Mouse (Mus musculus) megakaryocyte, embryonic 14.5 days (primary cell): ENCODE data around the gene Camk2b. TPM values are rescaled to one million over a fixed set of nuclear protein-coding genes. Genes with fewer than 3 reads are reported as not detected.

Experiments
- H3K27me3 ChIP-seq: replicated peaks from 2 replicates; pipeline ENCODE3; 2012; ENCODE audit warnings: inconsistent platforms
- H3K36me3 ChIP-seq: replicated peaks from 2 replicates; pipeline ENCODE3; 2012; ENCODE audit warnings: low read length, inconsistent platforms, mixed read lengths
- H3K4me1 ChIP-seq: 2 replicates; pipeline ENCODE4 v1.6.1; 2012; ENCODE audit warnings: inconsistent platforms
- H3K4me3 ChIP-seq: replicated peaks from 2 replicates; pipeline ENCODE3; 2012; ENCODE audit warnings: moderate library complexity, mild to moderate bottlenecking, inconsistent platforms
- H3K9me3 ChIP-seq: 2 replicates; pipeline ENCODE4 v1.6.1; 2012; ENCODE audit warnings: inconsistent platforms
- FLI1 ChIP-seq: IDR thresholded peaks from 2 replicates; pipeline ENCODE4 v1.6.1; 2012; ENCODE audit warnings: low read length, inconsistent platforms, mixed read lengths
- GATA1 ChIP-seq: IDR thresholded peaks from 3 replicates; pipeline ENCODE4 v1.6.1; 2012; ENCODE audit warnings: mixed read lengths, low read length, inconsistent platforms, borderline replicate concordance
- polyA plus RNA-seq: library from polyadenylated mRNA; stranded (reverse); fragments of >175 nt; gene quantifications from 2 replicates; pipeline ENCODE4 v1.2.3, GENCODE M21; 2012; ENCODE audit warnings: low replicate concordance; ENCODE audit not compliant: insufficient read depth

Gene Camk2b
- polyA plus RNA-seq, 1 experiment = 0.11 TPM

DNA sequence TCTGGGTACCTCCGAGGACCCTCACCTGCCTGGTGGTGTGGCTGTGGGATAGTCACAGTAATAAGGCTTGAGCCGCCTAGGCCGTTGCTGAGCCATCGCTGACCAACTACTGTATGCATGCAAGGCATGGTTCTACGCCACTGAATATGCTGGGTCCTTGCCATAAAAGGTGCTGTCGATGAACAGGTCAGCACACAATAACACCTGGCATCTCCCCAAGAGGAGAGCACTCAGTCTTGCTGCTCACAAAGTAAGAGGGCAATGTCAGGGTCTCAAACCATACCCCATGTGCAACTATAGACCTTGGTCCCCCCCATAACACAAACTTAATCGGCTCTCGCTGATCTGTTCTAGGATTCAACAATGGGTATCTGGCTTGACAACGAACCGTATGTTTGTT, 7.0 kb downstream of the Camk2b start:
- H3K36me3 ChIP-seq = no peaks in the 10 kb centered on the region
- peaks cover 71% of the 10 kb centered on the region for H3K27me3 ChIP-seq
- TF ChIP-seq FLI1 (no peak), GATA1 (no peak)

DNA sequence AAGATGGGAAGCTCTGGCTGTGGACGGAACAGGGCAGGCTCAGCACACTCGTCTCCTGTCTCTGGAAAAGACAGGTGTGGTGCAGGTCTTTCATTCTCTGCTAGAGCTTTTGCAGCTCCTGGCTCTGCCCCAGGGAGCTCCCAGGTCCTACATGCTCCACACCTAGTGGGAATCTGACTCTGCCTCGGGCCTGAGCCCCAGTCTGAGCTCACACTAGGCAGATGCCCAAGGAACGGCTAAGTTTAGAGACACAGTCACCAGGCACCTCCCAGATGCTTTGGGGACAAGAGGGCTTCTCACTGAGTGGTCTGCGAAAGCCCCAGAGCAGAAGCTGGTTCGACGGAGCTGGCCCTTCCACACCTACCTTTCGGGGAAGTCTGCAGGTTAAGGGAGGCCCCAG, 12.8 kb downstream of the Camk2b start:
- H3K4me3 ChIP-seq = no peak overlapping the region
- peaks cover 10% of the 10 kb centered on the region; the same call in 1 of the 2 replicates for H3K4me1 ChIP-seq
- H3K9me3 ChIP-seq = no peaks in the 10 kb centered on the region
- TF ChIP-seq GATA1 (no peak), FLI1 (no peak)
- peaks cover 55% of the 10 kb centered on the region for H3K27me3 ChIP-seq
- no peaks in the 10 kb centered on the region for H3K36me3 ChIP-seq

More for the DNA sequence above, 7.0 kb downstream of the Camk2b start:
- Histone ChIP-seq H3K4me3 (no peak overlapping the region), H3K9me3 (no peaks in the 10 kb centered on the region), H3K4me1 (peaks cover 9% of the 10 kb centered on the region; the same call in 1 of the 2 replicates)

DNA sequence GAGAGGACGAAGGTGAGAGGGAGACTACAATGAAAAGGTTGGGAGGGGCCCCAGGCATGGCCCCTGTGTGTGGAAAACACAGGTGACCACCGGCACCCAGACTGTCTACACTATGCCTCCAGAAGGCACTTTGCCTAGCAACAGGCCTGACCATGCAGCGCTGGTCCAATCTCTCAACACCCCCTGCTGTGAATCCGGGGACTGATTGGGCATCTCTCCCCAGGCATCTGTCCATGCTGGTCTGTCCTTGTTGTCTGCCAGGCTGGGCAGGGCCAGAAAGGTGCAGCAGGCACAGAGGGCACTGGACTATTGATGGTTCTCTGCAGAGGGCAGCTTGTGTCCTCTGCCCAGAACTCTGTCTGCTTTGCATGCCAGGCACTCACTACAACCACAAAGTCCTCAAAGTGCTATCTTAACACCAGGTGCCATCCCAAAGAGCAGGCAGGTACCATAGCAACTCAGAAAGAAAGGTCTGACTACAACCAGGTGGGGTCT, 16.0 kb downstream of the Camk2b start:
- no peaks in the 10 kb centered on the region for H3K36me3 ChIP-seq
- H3K4me1 ChIP-seq = peaks cover 9% of the 10 kb centered on the region
- peaks cover 44% of the 10 kb centered on the region for H3K27me3 ChIP-seq
- no peak overlapping the region for H3K4me3 ChIP-seq
- TF ChIP-seq GATA1 = no peak
- no peak for TF ChIP-seq FLI1
- no peaks in the 10 kb centered on the region for H3K9me3 ChIP-seq

DNA sequence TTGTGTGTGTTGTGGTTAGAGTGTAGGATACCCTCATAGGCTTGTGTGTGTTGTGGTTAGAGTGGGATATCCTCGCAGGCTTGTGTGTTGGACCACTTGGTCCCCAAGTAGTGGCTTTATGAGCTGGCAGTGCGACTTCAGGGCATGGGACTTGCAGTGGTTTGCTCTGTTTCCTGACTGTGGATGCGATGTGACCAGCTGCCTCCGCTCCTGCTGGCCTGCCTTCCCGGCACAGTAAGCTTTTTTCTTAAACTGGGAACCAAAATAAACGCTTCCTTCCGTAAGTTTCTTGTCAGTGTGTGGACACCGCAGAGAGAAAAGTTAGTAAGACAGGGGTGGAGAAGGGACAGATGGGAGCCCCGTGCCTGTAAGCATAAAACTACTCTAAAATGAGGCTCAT, 18.0 kb downstream of the Camk2b start:
- H3K4me3 ChIP-seq = no peak overlapping the region
- peaks cover 39% of the 10 kb centered on the region for H3K27me3 ChIP-seq
- H3K36me3 ChIP-seq = no peaks in the 10 kb centered on the region
- TF ChIP-seq FLI1 = no peak
- no peak for TF ChIP-seq GATA1
- H3K4me1 ChIP-seq = peaks cover 9% of the 10 kb centered on the region
- H3K9me3 ChIP-seq = no peaks in the 10 kb centered on the region

DNA sequence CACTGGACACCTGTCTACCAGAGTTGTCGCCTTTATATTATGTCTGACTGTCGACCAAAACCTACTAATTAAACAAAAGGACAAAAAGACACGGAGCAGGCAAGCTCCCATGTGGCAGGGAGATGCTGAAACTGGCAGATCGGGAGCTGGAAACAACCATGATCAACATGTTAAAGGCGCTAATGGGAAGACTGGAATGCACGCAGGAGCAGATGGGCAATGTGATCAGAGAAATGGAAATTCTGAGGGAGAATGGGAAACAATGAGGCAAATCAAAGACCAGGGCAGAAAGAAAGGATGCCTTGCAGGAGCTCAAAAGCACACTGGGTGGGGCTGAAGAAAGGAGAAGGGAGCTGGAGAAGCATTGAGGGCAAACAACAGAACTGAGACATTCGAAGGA, 27.2 kb downstream of the Camk2b start:
- peaks cover 6% of the 10 kb centered on the region; the same call in 1 of the 2 replicates for H3K9me3 ChIP-seq
- H3K27me3 ChIP-seq = peaks cover 44% of the 10 kb centered on the region
- no peak overlapping the region for H3K4me3 ChIP-seq
- no peaks in the 10 kb centered on the region for H3K36me3 ChIP-seq
- TF ChIP-seq GATA1 (no peak), FLI1 (no peak)
- H3K4me1 ChIP-seq = no peaks in the 10 kb centered on the region

DNA sequence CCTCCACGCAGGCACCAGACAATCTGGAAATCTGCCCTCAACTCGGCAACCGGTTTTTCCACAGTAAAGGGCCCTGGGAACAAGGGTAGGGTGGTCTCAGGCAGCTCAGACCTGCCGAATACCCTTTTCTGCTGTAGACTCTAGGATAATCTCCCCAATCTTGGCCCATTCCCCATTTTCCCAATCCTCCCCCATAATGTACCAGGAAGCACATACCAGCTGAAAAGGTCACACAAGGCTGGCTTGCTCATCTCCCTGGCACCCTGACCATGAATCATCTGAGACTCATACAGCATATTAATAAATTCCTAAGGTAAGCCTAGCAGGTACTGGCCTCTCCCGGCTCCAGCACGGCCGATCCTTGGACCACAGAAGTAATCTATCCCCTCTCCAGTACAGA, 28.5 kb downstream of the Camk2b start:
- no peaks in the 10 kb centered on the region for H3K36me3 ChIP-seq
- TF ChIP-seq FLI1 = no peak
- no peak for TF ChIP-seq GATA1
- peaks cover 42% of the 10 kb centered on the region for H3K27me3 ChIP-seq
- H3K9me3 ChIP-seq = peaks cover 6% of the 10 kb centered on the region; the same call in 1 of the 2 replicates
- H3K4me3 ChIP-seq = no peak overlapping the region
- no peaks in the 10 kb centered on the region for H3K4me1 ChIP-seq

DNA sequence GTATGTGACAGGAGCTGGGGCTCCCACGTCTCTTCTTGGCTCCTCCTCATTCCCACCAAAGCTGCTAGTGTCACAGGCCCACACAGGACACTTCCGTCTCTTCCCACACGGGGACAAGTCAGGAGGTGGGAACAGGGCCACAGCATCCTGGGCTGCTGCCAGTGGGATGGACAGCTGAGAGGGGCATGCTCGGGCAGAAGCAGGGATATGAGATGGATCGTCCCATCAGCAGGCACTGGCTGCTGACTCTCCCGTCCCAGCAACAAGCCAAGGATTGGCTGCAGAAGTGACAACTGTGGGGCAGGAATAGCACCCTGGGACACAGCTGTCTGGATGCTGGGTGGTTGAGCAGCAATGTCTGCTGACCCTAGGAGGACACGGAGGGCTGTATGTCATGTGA, 29.0 kb downstream of the Camk2b start:
- H3K4me1 ChIP-seq = no peaks in the 10 kb centered on the region
- H3K9me3 ChIP-seq = peaks cover 6% of the 10 kb centered on the region; the same call in 1 of the 2 replicates
- no peak for TF ChIP-seq GATA1
- TF ChIP-seq FLI1 = no peak
- peaks cover 44% of the 10 kb centered on the region for H3K27me3 ChIP-seq
- no peaks in the 10 kb centered on the region for H3K36me3 ChIP-seq
- no peak overlapping the region for H3K4me3 ChIP-seq

DNA sequence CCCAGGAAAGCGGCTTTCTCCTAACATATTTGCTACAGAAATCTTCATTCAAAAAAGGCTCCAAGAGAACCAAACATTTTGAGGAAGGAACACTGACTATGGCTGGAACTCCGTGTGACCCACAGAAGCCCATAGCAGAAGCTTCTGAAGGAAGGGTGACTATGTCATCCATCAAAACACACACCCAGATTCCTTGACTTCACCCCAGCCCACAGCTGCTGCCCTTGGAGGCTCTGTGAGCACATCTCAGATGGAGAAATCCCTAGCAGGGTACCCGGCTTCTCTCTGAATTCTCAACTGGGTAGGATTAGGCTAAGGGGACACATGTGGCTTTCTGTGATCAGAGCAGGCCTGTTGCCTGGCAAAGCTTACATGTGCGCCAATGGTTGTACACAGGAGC, 29.7 kb downstream of the Camk2b start:
- H3K36me3 ChIP-seq = no peaks in the 10 kb centered on the region
- peaks cover 44% of the 10 kb centered on the region for H3K27me3 ChIP-seq
- peaks cover 6% of the 10 kb centered on the region; the same call in 1 of the 2 replicates for H3K9me3 ChIP-seq
- no peak overlapping the region for H3K4me3 ChIP-seq
- no peaks in the 10 kb centered on the region for H3K4me1 ChIP-seq
- no peak for TF ChIP-seq GATA1
- no peak for TF ChIP-seq FLI1

DNA sequence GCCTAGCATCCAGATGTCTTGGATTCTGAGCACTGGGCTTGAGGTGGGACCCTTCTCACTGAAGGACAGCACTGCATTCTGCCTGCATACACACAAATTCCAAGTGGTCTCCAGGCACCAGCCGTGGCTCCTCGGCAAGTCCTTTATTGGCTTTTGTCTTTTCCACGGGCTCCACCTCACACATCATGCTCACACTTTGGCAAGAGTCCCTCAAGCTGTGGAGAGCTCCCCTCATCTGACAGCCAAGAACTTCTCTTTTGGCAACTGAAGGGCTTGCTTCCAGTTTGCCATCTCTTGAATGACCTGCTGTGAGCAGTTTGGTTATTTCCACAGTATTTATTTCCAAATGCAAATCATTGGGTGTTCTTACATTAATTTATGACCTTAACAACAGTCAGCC, 30.6 kb downstream of the Camk2b start:
- no peaks in the 10 kb centered on the region for H3K4me1 ChIP-seq
- peaks cover 3% of the 10 kb centered on the region; the same call in 1 of the 2 replicates for H3K9me3 ChIP-seq
- no peak for TF ChIP-seq GATA1
- no peak overlapping the region for H3K4me3 ChIP-seq
- no peaks in the 10 kb centered on the region for H3K36me3 ChIP-seq
- H3K27me3 ChIP-seq = peaks cover 50% of the 10 kb centered on the region

DNA sequence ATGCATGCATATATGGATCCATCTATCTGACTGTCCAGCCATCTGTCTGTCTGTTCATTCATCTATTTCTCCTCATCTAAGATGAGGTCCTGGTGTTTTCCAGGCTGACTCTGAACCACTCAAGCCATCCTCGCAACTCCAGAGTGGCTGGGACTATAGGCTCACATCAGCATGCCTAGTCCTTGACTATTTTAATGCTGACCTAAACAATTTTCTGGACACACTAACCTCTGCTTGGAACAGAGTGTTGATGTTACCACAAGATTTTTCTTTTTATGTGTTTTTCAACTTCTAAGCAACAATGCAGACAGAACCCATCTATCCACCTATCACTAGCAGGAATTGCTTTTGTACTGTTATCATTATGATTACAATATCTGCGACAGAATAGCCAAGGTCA, 31.4 kb downstream of the Camk2b start:
- Histone ChIP-seq H3K27me3 (peaks cover 56% of the 10 kb centered on the region), H3K36me3 (no peaks in the 10 kb centered on the region), H3K9me3 (0 out of 2 replicates have a peak, but pooled peaks cover under 1% of the 10 kb centered on the region), H3K4me3 (no peak overlapping the region), H3K4me1 (no peaks in the 10 kb centered on the region)
- TF ChIP-seq GATA1 (no peak), FLI1 (no peak)

DNA sequence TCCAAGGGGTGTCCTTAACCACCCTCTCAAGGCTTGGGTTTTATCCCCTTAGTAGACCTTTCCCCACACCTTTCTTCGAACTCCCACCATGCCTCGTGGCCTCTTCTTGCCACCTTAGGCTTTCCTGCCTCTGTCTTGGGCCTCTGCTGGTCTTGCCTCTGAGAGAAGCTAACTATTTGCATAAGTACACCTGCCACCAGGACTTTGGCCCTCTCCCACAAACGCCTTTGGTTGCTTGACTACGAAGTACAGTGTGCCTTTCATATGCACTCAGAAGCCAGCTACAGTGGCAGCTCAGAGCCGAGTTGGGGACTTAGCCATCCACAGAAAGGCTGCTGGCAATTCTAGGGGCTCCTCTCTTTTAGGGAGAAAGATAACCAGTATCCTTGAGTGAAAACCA, 32.4 kb downstream of the Camk2b start:
- no peaks in the 10 kb centered on the region for H3K9me3 ChIP-seq
- peaks cover 56% of the 10 kb centered on the region for H3K27me3 ChIP-seq
- H3K36me3 ChIP-seq = no peaks in the 10 kb centered on the region
- TF ChIP-seq FLI1 (no peak), GATA1 (no peak)
- H3K4me1 ChIP-seq = no peaks in the 10 kb centered on the region
- H3K4me3 ChIP-seq = no peak overlapping the region
